Mouse (Mus musculus): ENCODE data around the gene Trpc7. TPM values are rescaled to one million over a fixed set of nuclear protein-coding genes. Genes with fewer than 3 reads are reported as not detected.

The Trpc7 gene
- total RNA-seq, 1 experiment from 2014 or later, result not detected

Other genes with a start within 250 kb of the Trpc7 start
- 15.3 and 21.6 TPM in 2 replicates for gene Smad5, start 193.0 kb downstream of the Trpc7 start, total RNA-seq (2017)
- gene Gm45623, start 142.2 kb downstream of the Trpc7 start, total RNA-seq (2017), result not detected in 2 replicates

Measured in neutrophil, adult 5-6 weeks (primary cell).